ENCODE assay signal across 9 mouse cellular contexts in genomic region chr4:125122431-125123278, GRCm38 (mm10). TPM values are rescaled to one million over a fixed set of nuclear protein-coding genes. Genes with fewer than 3 reads are reported as not detected.
DNase-seq lines count a peak whose midpoint lies in the region; ATAC-seq lines count a peak whose summit lies in the region.
"Had no signal": no experiment of that assay in that cellular context is flagged by ENCODE, and none has a peak within 500 bp of the region (broad histone marks: within the 10 kb centered on the region; RNA-seq: fewer than 3 reads in every experiment).

No protein-coding gene starts in this region.

- 0 out of 2 replicates have a peak, but pooled peaks cover 5% of the 10 kb centered on the region for H3K36me3 ChIP-seq in hindbrain, embryonic 10.5 days
- no peaks in the 10 kb centered on the region for H3K36me3 ChIP-seq in hindbrain, embryonic 11.5 days (ENCODE audit: control insufficient read depth, insufficient read depth, low read length)
- 0 out of 2 replicates have a peak, but pooled peaks cover 8% of the 10 kb centered on the region for H3K36me3 ChIP-seq in heart, embryonic 15.5 days
- H3K36me3 ChIP-seq in forebrain, embryonic 15.5 days = no peaks in the 10 kb centered on the region

- no peak overlapping the region for H3K4me2 ChIP-seq in hindbrain, embryonic 11.5 days (replicated peaks; ENCODE audit: low read depth, low read length)
- H3K4me2 ChIP-seq in heart, embryonic 15.5 days = peak overlapping the region; percentile 24
- H3K4me2 ChIP-seq in forebrain, embryonic 15.5 days (replicated peaks) = no peak overlapping the region
- H3K4me2 ChIP-seq: limb, embryonic 13.5 days had no signal

- peak; percentile 31 for DNase-seq in hindbrain, embryonic 10.5 days (ENCODE audit: low spot score)
- DNase-seq in hindbrain, embryonic 11.5 days (ENCODE audit: low spot score) = no peak
- DNase-seq in adrenal gland, postnatal 36 days = peak; percentile 87 to 91
- peak; percentile 53 for DNase-seq in liver
- peak; percentile 36 for DNase-seq in retina, embryonic 14.5 days (ENCODE audit: low spot score)
- no peak for DNase-seq in frontal cortex, postnatal 14 days (ENCODE audit: low spot score in 2 of 2)

- H3K4me3 ChIP-seq in hindbrain, embryonic 10.5 days = peak overlapping the region; percentile 20; the same call in 1 of the 2 replicates
- H3K4me3 ChIP-seq in hindbrain, embryonic 11.5 days (ENCODE audit: low read depth, low read length) = no peak overlapping the region
- H3K4me3 ChIP-seq in heart, embryonic 15.5 days = no peak overlapping the region
- H3K4me3 ChIP-seq in forebrain, embryonic 15.5 days = no peak overlapping the region
- H3K4me3 ChIP-seq: limb, embryonic 13.5 days had no signal

- no peaks in the 10 kb centered on the region for H3K9me3 ChIP-seq in hindbrain, embryonic 10.5 days
- H3K9me3 ChIP-seq in hindbrain, embryonic 11.5 days (ENCODE audit: control insufficient read depth, low read length) = no peaks in the 10 kb centered on the region
- no peaks in the 10 kb centered on the region for H3K9me3 ChIP-seq in heart, embryonic 15.5 days (replicated peaks)
- no peaks in the 10 kb centered on the region for H3K9me3 ChIP-seq in forebrain, embryonic 15.5 days
- H3K9me3 ChIP-seq: limb, embryonic 13.5 days had no signal

- H3K4me1 ChIP-seq in hindbrain, embryonic 10.5 days (replicated peaks) = peaks cover 54% of the 10 kb centered on the region
- H3K4me1 ChIP-seq in hindbrain, embryonic 11.5 days (replicated peaks; ENCODE audit: control insufficient read depth, insufficient read depth, low read length) = peaks cover 9% of the 10 kb centered on the region
- H3K4me1 ChIP-seq in heart, embryonic 15.5 days (replicated peaks) = peaks cover 36% of the 10 kb centered on the region
- peaks cover 8% of the 10 kb centered on the region for H3K4me1 ChIP-seq in forebrain, embryonic 15.5 days

- no peak for ATAC-seq in hindbrain, embryonic 11.5 days (ENCODE audit: low FRiP score)
- ATAC-seq in heart, embryonic 15.5 days (replicated peaks; ENCODE audit: insufficient number of reproducible peaks, insufficient read depth, low FRiP score, low read depth) = no peak
- no peak for ATAC-seq in forebrain, embryonic 15.5 days (replicated peaks)

- H3K9ac ChIP-seq in hindbrain, embryonic 11.5 days (ENCODE audit: low read depth, low read length) = no peak overlapping the region; the same call in 1 of the 2 replicates
- no peak overlapping the region for H3K9ac ChIP-seq in heart, embryonic 15.5 days
- H3K9ac ChIP-seq in forebrain, embryonic 15.5 days (replicated peaks) = no peak overlapping the region
- H3K9ac ChIP-seq: limb, embryonic 13.5 days had no signal

- peaks cover 41% of the 10 kb centered on the region for H3K27me3 ChIP-seq in hindbrain, embryonic 10.5 days (ENCODE audit: insufficient read depth, poor library complexity, severe bottlenecking)
- H3K27me3 ChIP-seq in hindbrain, embryonic 11.5 days (ENCODE audit: control insufficient read depth, insufficient read depth, low read length) = peaks cover 5% of the 10 kb centered on the region; the same call in 1 of the 2 replicates
- no peaks in the 10 kb centered on the region for H3K27me3 ChIP-seq in heart, embryonic 15.5 days
- H3K27me3 ChIP-seq in forebrain, embryonic 15.5 days = peaks cover 4% of the 10 kb centered on the region; the same call in 1 of the 2 replicates

- 21% methylated on average over 16 of the region's 16 CpGs for WGBS in hindbrain, embryonic 10.5 days
- 24% methylated on average over 16 of the region's 16 CpGs for WGBS in hindbrain, embryonic 11.5 days
- WGBS in heart, embryonic 15.5 days = 27% methylated on average over 16 of the region's 16 CpGs
- 23% methylated on average over 16 of the region's 16 CpGs for WGBS in forebrain, embryonic 15.5 days

- peak overlapping the region; percentile 59 for H3K27ac ChIP-seq in hindbrain, embryonic 10.5 days
- H3K27ac ChIP-seq in hindbrain, embryonic 11.5 days (ENCODE audit: low read depth, low read length) = no peak overlapping the region
- H3K27ac ChIP-seq in heart, embryonic 15.5 days = peak overlapping the region; percentile 51
- H3K27ac ChIP-seq in forebrain, embryonic 15.5 days (replicated peaks) = no peak overlapping the region
- H3K27ac ChIP-seq: limb, embryonic 13.5 days had no signal

RNA-seq across cellular contexts. Expression of gene Zc3h12a, which starts 5.0 kb away (rescaled TPM):
- 0.20 and 0.65 TPM in 2 replicates for polyA plus RNA-seq in hindbrain, embryonic 10.5 days (2016; fragmentation: Nextera tagmentation; extraction: Ambion mirVana)
- 0.29 and 0.78 TPM in 2 replicates for polyA plus RNA-seq in hindbrain, embryonic 11.5 days (2014; fragmentation: Nextera tagmentation; extraction: Ambion mirVana)
- 1 to 10 TPM; 5.8 to 7.6 TPM for total RNA-seq in adrenal gland, postnatal 36 days (2021)
- 0.59 and 0.96 TPM in 2 replicates for polyA plus RNA-seq in heart, embryonic 15.5 days (2015; fragmentation: Nextera tagmentation; extraction: Ambion mirVana)
- polyA plus RNA-seq in forebrain, embryonic 15.5 days (2015; fragmentation: Nextera tagmentation; extraction: Ambion mirVana) = 0.14 and 0.19 TPM in 2 replicates

RNA-seq across cellular contexts. Expression of gene Meaf6, which starts 37.7 kb away (rescaled TPM):
- 85.1 and 92.8 TPM in 2 replicates for polyA plus RNA-seq in hindbrain, embryonic 10.5 days (2016; fragmentation: Nextera tagmentation; extraction: Ambion mirVana)
- polyA plus RNA-seq in hindbrain, embryonic 11.5 days (2014; fragmentation: Nextera tagmentation; extraction: Ambion mirVana) = 122 and 131 TPM in 2 replicates
- 10 to 100 TPM; 30.3 to 36.2 TPM for total RNA-seq in adrenal gland, postnatal 36 days (2021)
- 36.7 and 38.0 TPM in 2 replicates for polyA plus RNA-seq in heart, embryonic 15.5 days (2015; fragmentation: Nextera tagmentation; extraction: Ambion mirVana)
- 151 and 153 TPM in 2 replicates for polyA plus RNA-seq in forebrain, embryonic 15.5 days (2015; fragmentation: Nextera tagmentation; extraction: Ambion mirVana)

RNA-seq across cellular contexts. Expression of gene Snip1, which starts 56.2 kb away (rescaled TPM):
- 29.2 and 30.7 TPM in 2 replicates for polyA plus RNA-seq in hindbrain, embryonic 10.5 days (2016; fragmentation: Nextera tagmentation; extraction: Ambion mirVana)
- polyA plus RNA-seq in hindbrain, embryonic 11.5 days (2014; fragmentation: Nextera tagmentation; extraction: Ambion mirVana) = 37.7 and 37.9 TPM in 2 replicates
- total RNA-seq in adrenal gland, postnatal 36 days (2021) = 10 to 100 TPM; 18.3 to 20.0 TPM
- 16.1 and 20.1 TPM in 2 replicates for polyA plus RNA-seq in heart, embryonic 15.5 days (2015; fragmentation: Nextera tagmentation; extraction: Ambion mirVana)
- polyA plus RNA-seq in forebrain, embryonic 15.5 days (2015; fragmentation: Nextera tagmentation; extraction: Ambion mirVana) = 31.0 and 31.1 TPM in 2 replicates

RNA-seq across cellular contexts. Expression of gene Dnali1, which starts 57.2 kb away (rescaled TPM):
- 0.36 and 0.92 TPM in 2 replicates for polyA plus RNA-seq in hindbrain, embryonic 10.5 days (2016; fragmentation: Nextera tagmentation; extraction: Ambion mirVana)
- polyA plus RNA-seq in hindbrain, embryonic 11.5 days (2014; fragmentation: Nextera tagmentation; extraction: Ambion mirVana) = 0.64 and 0.91 TPM in 2 replicates
- total RNA-seq in adrenal gland, postnatal 36 days (2021) = not detected
- 0.16 and 0.39 TPM in 2 replicates for polyA plus RNA-seq in heart, embryonic 15.5 days (2015; fragmentation: Nextera tagmentation; extraction: Ambion mirVana)
- 0.52 and 1.2 TPM in 2 replicates for polyA plus RNA-seq in forebrain, embryonic 15.5 days (2015; fragmentation: Nextera tagmentation; extraction: Ambion mirVana)
- polyA plus RNA-seq: limb, embryonic 13.5 days had no signal

Comparison
In these comparisons a context has a peak if more than half of its experiments do, and no peak if none do; other contexts are left out.
1. DNase-seq: peak in hindbrain, embryonic 10.5 days (single experiment), adrenal gland, postnatal 36 days (2 of 2), liver (single experiment) and retina, embryonic 14.5 days (single experiment); none in hindbrain, embryonic 11.5 days (single experiment) and frontal cortex, postnatal 14 days (0 of 2).
2. H3K27ac ChIP-seq: peak in hindbrain, embryonic 10.5 days (single experiment) and heart, embryonic 15.5 days (single experiment); none in hindbrain, embryonic 11.5 days (single experiment) and forebrain, embryonic 15.5 days (single experiment).